In genomic region chr12:86801148-86802004, GRCm38 (mm10) we compare ENCODE assay signal across 8 mouse cellular contexts.
DNase-seq lines count a peak whose midpoint lies in the region; ATAC-seq lines count a peak whose summit lies in the region.

No protein-coding gene starts in this region.

- no peaks in the 10 kb centered on the region for H3K36me3 ChIP-seq in embryonic facial prominence, embryonic 11.5 days (replicated peaks; ENCODE audit: control insufficient read depth, insufficient read depth, low read depth, low read length)
- no peaks in the 10 kb centered on the region for H3K36me3 ChIP-seq in intestine, embryonic 15.5 days

- no peaks in the 10 kb centered on the region for H3K27me3 ChIP-seq in embryonic facial prominence, embryonic 11.5 days (ENCODE audit: control insufficient read depth, insufficient read depth, low read length)
- no peaks in the 10 kb centered on the region for H3K27me3 ChIP-seq in intestine, embryonic 15.5 days (replicated peaks)

- H3K9ac ChIP-seq in embryonic facial prominence, embryonic 11.5 days (replicated peaks; ENCODE audit: low read length), result peak overlapping the region; percentile 40
- peak overlapping the region; percentile 21 for H3K9ac ChIP-seq in intestine, embryonic 15.5 days

- peak; percentile 74 for ATAC-seq in embryonic facial prominence, embryonic 11.5 days (replicated peaks; ENCODE audit: insufficient number of reproducible peaks, low FRiP score, low TSS enrichment, low read depth)
- ATAC-seq in intestine, embryonic 15.5 days, result peak; percentile 84
- ATAC-seq in megakaryocyte, adult 5-6 weeks (ENCODE audit: poor library complexity, severe bottlenecking), result peak; percentile 43
- ATAC-seq in granulocyte monocyte progenitor cell, adult 5-6 weeks (replicated peaks; ENCODE audit: poor library complexity, severe bottlenecking), result no peak

- 1% methylated on average over 23 of the region's 23 CpGs for WGBS in embryonic facial prominence, embryonic 11.5 days
- WGBS in intestine, embryonic 15.5 days, result 3% methylated on average over 23 of the region's 23 CpGs

- peak overlapping the region; percentile 93 for H3K27ac ChIP-seq in embryonic facial prominence, embryonic 11.5 days (replicated peaks; ENCODE audit: low read depth, low read length)
- H3K27ac ChIP-seq in intestine, embryonic 15.5 days, result peak overlapping the region; percentile 97

- H3K4me2 ChIP-seq in embryonic facial prominence, embryonic 11.5 days (ENCODE audit: low read depth, low read length), result peak overlapping the region; percentile 38
- H3K4me2 ChIP-seq in intestine, embryonic 15.5 days (replicated peaks), result peak overlapping the region; percentile 45

- intact Hi-C loops in gastrocnemius, postnatal 36 days (cut with DNase I), result loop anchor here (2.0 kb wide), 2 partner anchors 21 to 81 kb away; no protein-coding TSS in a partner anchor
- intact Hi-C loops in left cerebral cortex, postnatal 10 days (cut with DNase I), result loop anchor here (5.0 kb wide), 1 partner anchor 81 kb away; the partner anchor contains the start of gene Irf2bpl

- no peaks in the 10 kb centered on the region for H3K9me3 ChIP-seq in embryonic facial prominence, embryonic 11.5 days (replicated peaks; ENCODE audit: control insufficient read depth, low read length)
- no peaks in the 10 kb centered on the region for H3K9me3 ChIP-seq in intestine, embryonic 15.5 days

- peaks cover 27% of the 10 kb centered on the region for H3K4me1 ChIP-seq in embryonic facial prominence, embryonic 11.5 days (ENCODE audit: control insufficient read depth, insufficient read depth, low read length)
- peaks cover 60% of the 10 kb centered on the region for H3K4me1 ChIP-seq in intestine, embryonic 15.5 days (replicated peaks)

- H3K4me3 ChIP-seq in embryonic facial prominence, embryonic 11.5 days (ENCODE audit: low read depth, low read length), result no peak overlapping the region
- peak overlapping the region; percentile 2 for H3K4me3 ChIP-seq in intestine, embryonic 15.5 days (replicated peaks)

- DNase-seq in adrenal gland, postnatal 10 days, result peak; percentile 99
- DNase-seq in embryonic facial prominence, embryonic 11.5 days (ENCODE audit: low spot score), result peak; percentile 85
- DNase-seq in gastrocnemius, postnatal 36 days, result peak; percentile 98
- peak; percentile 93 to 96 for DNase-seq in left cerebral cortex, postnatal 10 days (ENCODE audit: extremely low spot score in 1 of 2, low spot score in 2 of 2)
- DNase-seq in right cerebral cortex, postnatal 10 days (ENCODE audit: low spot score in 2 of 2), result peak; percentile 94 to 96
